Mouse (Mus musculus) embryo, embryonic 11 days (tissue): ENCODE measurements at regions not wholly inside any gene's neighbourhood (a gene's known extent, or its start where the extent isn't known, plus 50 kb on each side); places are given as distances from the start of the nearest gene placed in this dataset.
A peak's percentile ranks its signal among the peaks of the same experiment; 100 is the strongest.

Experiments
- DNase-seq: peaks from one replicate; pipeline ENCODE4 v3.0.0-alpha.2; 2015

GRCm38 (mm10) chrX:106985684-106986083 lies 65.3 kb downstream of the Lpar4 start:
- no peak for DNase-seq

- peak; percentile 4 for DNase-seq
Observed at GRCm38 (mm10) chrX:106986794-106987193, 66.4 kb downstream of the Lpar4 start.

GRCm38 (mm10) chrX:106987779-106988178 lies 67.4 kb downstream of the Lpar4 start:
- peak; percentile 23 for DNase-seq

GRCm38 (mm10) chrX:107004496-107004895 lies 83.8 kb upstream of the P2ry10 start:
- DNase-seq = no peak

GRCm38 (mm10) chrX:107008968-107009367 lies 79.3 kb upstream of the P2ry10 start:
- peak; percentile 31 for DNase-seq

GRCm38 (mm10) chrX:107012615-107013014 lies 75.7 kb upstream of the P2ry10 start:
- no peak for DNase-seq

- DNase-seq = peak; percentile 27
Observed at GRCm38 (mm10) chrX:107015335-107015734, 73.0 kb upstream of the P2ry10 start.

- DNase-seq = no peak
Observed at GRCm38 (mm10) chrX:107031726-107032125, 56.6 kb upstream of the P2ry10 start.

- DNase-seq = no peak
Observed at GRCm38 (mm10) chrX:107038041-107038440, 50.3 kb upstream of the P2ry10 start.
